Mouse (Mus musculus) C2C12 (cell line): ENCODE measurements at regions not wholly inside any gene's neighbourhood (a gene's known extent, or its start where the extent isn't known, plus 50 kb on each side); places are given as distances from the start of the nearest gene placed in this dataset.

Experiments
- CTCF ChIP-seq: IDR thresholded peaks from one replicate; pipeline ENCODE4 v1.5.1; 2011; ENCODE audit not compliant: control insufficient read depth, insufficient read depth, insufficient read length
- FOSL1 ChIP-seq: IDR thresholded peaks from one replicate; pipeline ENCODE4 v1.8.0; 2011; ENCODE audit warnings: mild to moderate bottlenecking, low read length; ENCODE audit not compliant: poor library complexity, insufficient read depth, severe bottlenecking
- MYOD1 ChIP-seq: IDR thresholded peaks from one replicate; pipeline ENCODE4 v1.6.1; 2011; ENCODE audit warnings: low read depth; ENCODE audit not compliant: control insufficient read depth, insufficient read length
- MYOG ChIP-seq: IDR thresholded peaks from one replicate; pipeline ENCODE4 v1.6.1; 2011; ENCODE audit not compliant: control insufficient read depth, insufficient read length; ENCODE audit errors: extremely low read depth

DNA sequence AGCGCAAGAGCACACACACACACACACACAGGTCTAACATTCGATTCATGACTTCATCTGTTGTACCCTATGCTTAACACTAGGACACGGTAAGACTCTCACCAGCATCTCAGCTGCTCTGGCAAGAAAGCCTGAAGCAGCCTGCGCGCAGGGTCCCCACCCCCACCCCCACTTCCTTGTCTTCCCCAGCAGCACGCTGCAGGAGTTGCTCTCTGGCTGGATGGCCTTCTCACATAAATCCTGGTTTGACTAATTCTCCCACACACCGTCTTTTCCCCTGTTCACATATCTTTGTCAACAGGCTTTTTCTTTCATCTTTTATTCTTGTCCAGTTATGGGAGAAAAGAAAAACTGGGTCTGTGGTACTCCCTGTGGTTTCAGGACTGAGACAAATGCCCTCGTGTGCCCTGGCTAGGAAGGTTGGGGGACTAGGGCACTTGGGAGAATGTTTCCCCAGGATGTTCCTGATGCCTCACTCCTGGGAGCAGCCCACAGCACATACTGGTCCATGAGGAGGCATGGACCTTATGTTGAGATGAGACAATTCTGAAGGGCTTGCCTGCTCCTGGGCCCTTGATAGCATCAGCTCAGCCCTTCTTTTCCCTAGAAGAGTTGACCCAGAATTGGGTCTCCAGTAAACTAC is 181.2 kb downstream of the Mreg start:
- TF ChIP-seq MYOD1 (no peak), FOSL1 (no peak), CTCF (no peak), MYOG (no peak)
